Mouse (Mus musculus): ENCODE data around the gene Qrich1.

DNA sequence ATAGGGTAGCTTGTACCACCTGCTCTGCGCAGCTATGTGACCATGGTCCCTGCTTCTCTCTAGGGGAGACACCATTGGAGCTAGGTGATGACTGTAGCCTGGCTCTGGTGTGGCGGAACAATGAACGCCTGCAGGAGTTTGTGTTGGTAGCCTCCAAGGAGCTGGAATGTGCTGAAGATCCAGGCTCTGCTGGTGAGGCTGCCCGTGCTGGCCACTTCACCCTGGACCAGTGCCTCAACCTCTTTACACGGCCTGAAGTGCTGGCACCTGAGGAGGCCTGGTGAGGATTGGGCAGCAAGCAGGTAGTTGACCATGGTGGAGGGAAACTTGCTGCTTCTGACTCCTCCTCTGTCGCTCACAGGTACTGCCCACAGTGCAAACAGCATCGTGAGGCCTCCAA lies 17.4 kb upstream of the Qrich1 start:
- TF ChIP-seq CTCF (IDR thresholded peaks at IDR 0.05) (no peak), EP300 (IDR thresholded peaks at IDR 0.05) (no peak)
